Mouse (Mus musculus) embryonic fibroblast, embryonic 13.5 days (primary cell): ENCODE data around the gene Sema4b. TPM values are rescaled to one million over a fixed set of nuclear protein-coding genes. Genes with fewer than 3 reads are reported as not detected.

Source experiments
- H3K27ac ChIP-seq: 2 replicates; pipeline ENCODE4 v1.5.1; 2012; ENCODE audit warnings: low read length, control low read depth, inconsistent platforms; ENCODE audit not compliant: insufficient read depth
- H3K4me1 ChIP-seq: 2 replicates; pipeline ENCODE4 v1.6.1; 2011; ENCODE audit warnings: low read length; ENCODE audit not compliant: control insufficient read depth, insufficient read depth
- H3K4me3 ChIP-seq: 2 replicates; pipeline ENCODE4 v1.5.1; 2011; ENCODE audit warnings: mild to moderate bottlenecking, control low read depth, low read length; ENCODE audit not compliant: insufficient read depth
- CTCF ChIP-seq: IDR thresholded peaks from 2 replicates; pipeline ENCODE4 v1.5.1; 2011; ENCODE audit warnings: mild to moderate bottlenecking, control low read depth, low read length, moderate library complexity, borderline replicate concordance; ENCODE audit not compliant: insufficient read depth
- POLR2A ChIP-seq: IDR thresholded peaks from 2 replicates; pipeline ENCODE4 v1.6.1; 2011; ENCODE audit warnings: low read depth, mild to moderate bottlenecking, control low read depth, low read length, moderate library complexity
- polyA plus RNA-seq: library from polyadenylated mRNA; stranded (reverse); fragments of >200 nt; gene quantifications from 2 replicates; pipeline ENCODE4 v1.2.4, GENCODE M21; 2011; ENCODE audit warnings: low read depth; ENCODE audit not compliant: missing spikeins, insufficient read length

The Sema4b gene
- polyA plus RNA-seq, 1 experiment: 6.4 TPM

DNA sequence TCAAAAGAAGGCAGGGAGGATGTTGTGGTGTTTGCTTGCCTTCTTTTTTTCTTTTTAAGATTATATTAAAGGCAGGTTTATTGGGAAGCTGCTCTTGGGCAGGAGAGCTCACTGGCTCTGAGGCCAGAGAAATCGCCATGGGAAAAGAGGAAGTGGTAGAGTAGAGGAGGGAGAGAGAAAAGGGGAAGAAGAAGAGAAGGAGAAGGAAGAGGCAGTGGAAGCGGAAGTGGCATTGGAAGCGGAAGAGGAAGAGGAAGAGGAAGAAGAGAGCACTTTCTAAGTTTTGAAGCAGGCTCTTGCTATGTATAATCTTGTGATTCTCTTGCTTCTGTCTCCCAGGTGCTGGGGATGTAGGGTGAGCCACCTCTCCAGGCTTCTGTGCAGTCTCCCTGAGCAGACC lies 32.0 kb upstream of the Sema4b start:
- TF ChIP-seq CTCF: no peak
- TF ChIP-seq POLR2A: no peak
- no peak overlapping the region for H3K27ac ChIP-seq
- H3K4me3 ChIP-seq: no peak overlapping the region
- H3K4me1 ChIP-seq: no peaks in the 10 kb centered on the region

GRCm38 (mm10) chr7:80156711-80157227 lies 29.9 kb upstream of the Sema4b start:
- no peak overlapping the region for H3K27ac ChIP-seq
- peaks cover 4% of the 10 kb centered on the region; the same call in 1 of the 2 replicates for H3K4me1 ChIP-seq
- TF ChIP-seq CTCF (no peak), POLR2A (no peak)
- no peak overlapping the region for H3K4me3 ChIP-seq

DNA sequence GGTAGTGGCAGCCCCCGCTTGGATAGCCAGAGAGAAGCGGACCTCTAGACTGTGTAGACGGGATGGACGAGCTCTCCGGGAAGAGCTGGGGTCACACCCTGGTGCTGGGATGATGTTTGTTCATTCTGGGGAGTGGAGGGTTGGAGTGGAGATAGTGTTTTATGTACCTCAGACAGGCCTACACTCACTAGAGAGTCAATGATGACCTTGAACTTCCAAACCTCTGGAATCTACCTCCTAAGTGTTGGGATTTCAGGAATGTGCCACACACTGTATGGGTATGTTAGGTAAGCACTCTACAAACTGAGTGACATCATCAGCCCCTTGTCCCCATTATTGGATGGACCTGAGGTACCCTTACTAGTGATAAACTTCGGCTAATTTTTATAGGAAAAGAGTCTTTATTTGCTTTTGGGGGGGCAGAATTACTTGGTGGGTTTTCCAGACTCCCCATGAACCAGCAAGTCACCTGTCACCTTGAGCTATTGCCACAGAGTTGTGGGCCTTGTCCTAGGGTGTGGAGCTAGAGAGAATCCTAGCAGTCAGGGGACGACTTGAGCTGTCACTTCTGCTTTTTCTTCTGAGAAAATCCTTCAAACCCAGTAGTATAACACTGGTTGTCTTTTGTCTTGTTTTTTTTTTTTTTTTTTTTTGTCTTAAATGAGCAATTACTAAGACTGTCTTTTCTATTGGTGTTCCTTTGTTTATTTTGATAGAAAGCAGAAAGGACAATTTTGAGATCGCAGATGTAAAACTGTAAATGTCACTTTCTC lies 28.0 kb upstream of the Sema4b start:
- TF ChIP-seq CTCF (no peak), POLR2A (no peak)
- H3K27ac ChIP-seq: no peak overlapping the region
- peaks cover 4% of the 10 kb centered on the region; the same call in 1 of the 2 replicates for H3K4me1 ChIP-seq
- H3K4me3 ChIP-seq: no peak overlapping the region

GRCm38 (mm10) chr7:80160293-80160944 lies 26.2 kb upstream of the Sema4b start:
- Histone ChIP-seq H3K27ac (no peak overlapping the region), H3K4me1 (peaks cover 7% of the 10 kb centered on the region; the same call in 1 of the 2 replicates), H3K4me3 (no peak overlapping the region)
- TF ChIP-seq CTCF: no peak
- TF ChIP-seq POLR2A: no peak

DNA sequence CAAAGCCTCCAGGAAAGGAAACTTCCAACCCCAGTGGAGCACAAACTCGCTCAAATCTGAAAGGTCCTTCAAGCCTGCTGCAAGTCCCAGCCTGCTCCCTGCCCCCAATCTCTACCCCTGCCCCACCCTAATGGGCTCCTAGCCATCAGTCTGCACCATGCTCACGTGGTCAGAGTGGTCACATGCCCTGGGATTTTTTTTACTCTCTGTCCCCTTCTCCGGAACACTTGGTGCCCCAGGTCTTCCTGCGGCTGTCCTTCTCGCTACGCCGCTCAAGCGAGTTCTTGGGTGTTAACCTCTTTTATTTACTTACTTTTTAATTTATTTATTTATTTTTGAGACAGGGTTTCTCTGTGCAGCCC lies 25.7 kb upstream of the Sema4b start:
- TF ChIP-seq CTCF (no peak), POLR2A (no peak)
- no peak overlapping the region for H3K27ac ChIP-seq
- peaks cover 9% of the 10 kb centered on the region; the same call in 1 of the 2 replicates for H3K4me1 ChIP-seq
- H3K4me3 ChIP-seq: no peak overlapping the region

DNA sequence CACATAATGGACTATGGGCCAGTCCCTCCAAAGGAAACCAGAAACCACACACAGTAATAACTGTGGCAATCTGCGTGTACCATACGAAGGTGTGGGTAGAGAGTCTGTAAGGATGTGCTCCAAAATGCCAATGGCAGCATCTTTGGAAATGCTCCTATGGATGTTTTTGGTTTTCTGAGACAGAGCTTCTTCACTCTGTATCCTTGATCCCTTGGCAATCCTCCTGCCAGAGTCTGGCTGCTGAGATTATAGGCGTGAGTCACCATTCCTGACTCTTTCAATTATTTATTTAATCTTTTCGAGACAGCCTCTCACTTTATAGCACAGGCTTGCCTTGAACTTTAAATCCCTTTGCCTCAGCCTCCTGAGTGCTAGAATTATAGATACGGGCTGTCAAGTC lies 21.2 kb upstream of the Sema4b start:
- Histone ChIP-seq H3K4me1 (peaks cover 11% of the 10 kb centered on the region), H3K27ac (peak overlapping the region; percentile 76; the same call in 1 of the 2 replicates), H3K4me3 (no peak overlapping the region)
- no peak for TF ChIP-seq CTCF
- no peak for TF ChIP-seq POLR2A

DNA sequence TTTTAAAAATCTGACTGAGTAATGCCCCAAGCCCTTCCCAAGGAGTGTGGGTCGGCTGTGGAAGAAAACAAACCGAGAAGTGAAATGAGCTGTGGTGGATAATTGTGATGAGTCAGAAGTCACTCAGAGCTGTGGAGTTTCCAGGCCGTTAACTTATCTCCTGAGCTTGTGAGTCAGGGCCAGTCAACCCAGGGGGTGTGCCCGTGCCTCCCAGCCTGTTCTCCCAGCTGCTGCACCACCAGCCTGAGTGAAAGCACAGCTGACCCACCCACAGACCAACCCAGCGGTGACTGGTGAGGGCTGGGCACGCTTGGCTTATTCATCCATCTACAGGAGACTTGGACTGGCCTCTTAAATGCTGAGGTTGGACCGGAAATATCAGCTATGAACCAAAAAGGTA lies 19.9 kb upstream of the Sema4b start:
- Histone ChIP-seq H3K4me3 (no peak overlapping the region), H3K4me1 (peaks cover 12% of the 10 kb centered on the region), H3K27ac (peak overlapping the region; percentile 48)
- TF ChIP-seq POLR2A (no peak), CTCF (no peak)

DNA sequence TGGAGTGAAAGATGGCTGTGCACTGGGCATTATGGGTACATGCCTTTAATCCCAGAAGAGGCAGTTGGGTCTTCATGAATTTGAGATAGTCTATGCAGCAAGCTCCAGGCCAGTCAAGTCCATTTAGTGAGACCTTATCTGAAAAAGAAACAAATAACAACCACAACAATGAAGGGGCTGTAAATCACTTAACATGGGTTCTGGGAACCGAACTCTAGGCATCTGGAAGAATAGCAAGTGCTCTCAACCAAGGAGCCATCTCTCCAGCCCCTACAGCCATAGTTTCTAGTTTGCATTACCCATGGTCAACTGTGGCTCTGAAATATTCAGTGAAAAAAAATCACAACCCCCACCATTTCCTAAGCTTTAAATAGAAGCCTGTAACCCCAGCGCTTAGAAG lies 16.8 kb upstream of the Sema4b start:
- TF ChIP-seq CTCF (no peak), POLR2A (no peak)
- Histone ChIP-seq H3K27ac (no peak overlapping the region), H3K4me1 (peaks cover 12% of the 10 kb centered on the region), H3K4me3 (no peak overlapping the region)

GRCm38 (mm10) chr7:80171345-80171744 lies 15.3 kb upstream of the Sema4b start:
- TF ChIP-seq POLR2A (no peak), CTCF (no peak)
- no peak overlapping the region for H3K4me3 ChIP-seq
- 0 out of 2 replicates have a peak, but pooled peaks cover 4% of the 10 kb centered on the region for H3K4me1 ChIP-seq
- no peak overlapping the region for H3K27ac ChIP-seq
